Mouse (Mus musculus): ENCODE results near the gene Ctsc. TPM values are rescaled to one million over a fixed set of nuclear protein-coding genes. Genes with fewer than 3 reads are reported as not detected.
"Not testable (repeated sequence)": the region's sequence is repeated elsewhere in the genome, so short reads cannot be mapped to it uniquely, and the experiment has no call there.

The Ctsc gene
- total RNA-seq (2021) = 10 to 100 TPM; 41.6 to 50.7 TPM
- long read RNA-seq, experiment 1, transcript Ctsc-201 (7 exons, 2,493 nt) = major isoform, 32 of 45 reads
- long read RNA-seq, experiment 1, transcript Ctsc-203 (4 exons, 3,220 nt) = minor isoform, 9 of 45 reads
- long read RNA-seq, experiment 1, partial matches to known transcripts = 2 of 45 reads
- long read RNA-seq, experiment 1, other reads (novel, unspliced or antisense) = 2 of 45 reads
- long read RNA-seq, experiment 2, transcript Ctsc-203 (4 exons, 3,220 nt) = minor isoform, 19 of 54 reads
- long read RNA-seq, experiment 2, transcript Ctsc-201 (7 exons, 2,493 nt) = major isoform, 27 of 54 reads
- long read RNA-seq, experiment 2, partial matches to known transcripts = 5 of 54 reads
- long read RNA-seq, experiment 2, other reads (novel, unspliced or antisense) = 3 of 54 reads

- TF ChIP-seq CTCF (IDR thresholded peaks at IDR 0.05) = peak; percentile 30
- H3K4me3 ChIP-seq = peak within 1 kb of the TSS; percentile 88
- peak; percentile 89 for DNase-seq
- intact Hi-C loops (cut with DNase I) = no loop called here
- H3K27ac ChIP-seq = peak within 1 kb of the TSS; percentile 96
Observed at GRCm38 (mm10) chr7:88277858-88278627, at the start of gene Ctsc. TSS of gene Ctsc (plus strand) at chr7:88278085.

- Histone ChIP-seq H3K4me3 (no peak overlapping the region), H3K27ac (no peak overlapping the region)
- DNase-seq = no peak
- no peak for TF ChIP-seq CTCF (IDR thresholded peaks at IDR 0.05)
- intact Hi-C loops (cut with DNase I) = no loop called here
Observed at GRCm38 (mm10) chr7:88229051-88229450, 48.8 kb upstream of the Ctsc start.

GRCm38 (mm10) chr7:88230121-88230520 lies 47.8 kb upstream of the Ctsc start:
- intact Hi-C loops (cut with DNase I) = no loop called here
- H3K27ac ChIP-seq = no peak overlapping the region
- no peak overlapping the region for H3K4me3 ChIP-seq
- TF ChIP-seq CTCF (IDR thresholded peaks at IDR 0.05) = no peak
- DNase-seq = no peak

GRCm38 (mm10) chr7:88230756-88231522 lies 46.9 kb upstream of the Ctsc start:
- no peak for DNase-seq
- no peak overlapping the region for H3K27ac ChIP-seq
- TF ChIP-seq CTCF (IDR thresholded peaks at IDR 0.05) = no peak
- intact Hi-C loops (cut with DNase I) = no loop called here
- H3K4me3 ChIP-seq = no peak overlapping the region

GRCm38 (mm10) chr7:88243059-88243458 lies 34.8 kb upstream of the Ctsc start:
- DNase-seq = no peak
- no peak for TF ChIP-seq CTCF (IDR thresholded peaks at IDR 0.05)
- Histone ChIP-seq H3K27ac (0 out of 2 replicates have a peak overlapping the region, but pooled peaks have one; percentile 12), H3K4me3 (no peak overlapping the region)
- intact Hi-C loops (cut with DNase I) = no loop called here

GRCm38 (mm10) chr7:88244462-88244861 lies 33.4 kb upstream of the Ctsc start:
- intact Hi-C loops (cut with DNase I) = loop anchor here (1.0 kb wide), 1 partner anchor 17 kb away; no protein-coding TSS in a partner anchor
- TF ChIP-seq CTCF (IDR thresholded peaks at IDR 0.05) = no peak
- no peak overlapping the region for H3K4me3 ChIP-seq
- DNase-seq = no peak
- H3K27ac ChIP-seq = no peak overlapping the region

GRCm38 (mm10) chr7:88250380-88250779 lies 27.5 kb upstream of the Ctsc start:
- H3K27ac ChIP-seq; H3K4me3 ChIP-seq; DNase-seq; intact Hi-C loops (cut with DNase I): not testable (repeated sequence)

- no peak for DNase-seq
- Histone ChIP-seq H3K27ac (no peak overlapping the region), H3K4me3 (no peak overlapping the region)
- no peak for TF ChIP-seq CTCF (IDR thresholded peaks at IDR 0.05)
- intact Hi-C loops (cut with DNase I) = no loop called here
Observed at GRCm38 (mm10) chr7:88251535-88251934, 26.4 kb upstream of the Ctsc start.

- H3K27ac ChIP-seq = no peak overlapping the region
- DNase-seq = no peak
- intact Hi-C loops (cut with DNase I) = no loop called here
- TF ChIP-seq CTCF (IDR thresholded peaks at IDR 0.05) = no peak
- H3K4me3 ChIP-seq = no peak overlapping the region
Observed at GRCm38 (mm10) chr7:88252129-88252528, 25.8 kb upstream of the Ctsc start.

GRCm38 (mm10) chr7:88254884-88255283 lies 23.0 kb upstream of the Ctsc start:
- Histone ChIP-seq H3K27ac (no peak overlapping the region), H3K4me3 (no peak overlapping the region)
- no peak for DNase-seq
- intact Hi-C loops (cut with DNase I) = no loop called here
- TF ChIP-seq CTCF (IDR thresholded peaks at IDR 0.05) = no peak

- Histone ChIP-seq H3K4me3 (no peak overlapping the region), H3K27ac (no peak overlapping the region)
- intact Hi-C loops (cut with DNase I) = no loop called here
- no peak for TF ChIP-seq CTCF (IDR thresholded peaks at IDR 0.05)
- no peak for DNase-seq
Observed at GRCm38 (mm10) chr7:88259155-88259925, 18.5 kb upstream of the Ctsc start.

- DNase-seq = no peak
- no peak overlapping the region for H3K27ac ChIP-seq
- intact Hi-C loops (cut with DNase I) = no loop called here
- TF ChIP-seq CTCF (IDR thresholded peaks at IDR 0.05) = no peak
- H3K4me3 ChIP-seq = no peak overlapping the region
Observed at GRCm38 (mm10) chr7:88261799-88262198, 16.1 kb upstream of the Ctsc start.

Data from gastrocnemius, adult 2 months (tissue).